Mouse (Mus musculus): ENCODE results near the gene Clpx.

DNA sequence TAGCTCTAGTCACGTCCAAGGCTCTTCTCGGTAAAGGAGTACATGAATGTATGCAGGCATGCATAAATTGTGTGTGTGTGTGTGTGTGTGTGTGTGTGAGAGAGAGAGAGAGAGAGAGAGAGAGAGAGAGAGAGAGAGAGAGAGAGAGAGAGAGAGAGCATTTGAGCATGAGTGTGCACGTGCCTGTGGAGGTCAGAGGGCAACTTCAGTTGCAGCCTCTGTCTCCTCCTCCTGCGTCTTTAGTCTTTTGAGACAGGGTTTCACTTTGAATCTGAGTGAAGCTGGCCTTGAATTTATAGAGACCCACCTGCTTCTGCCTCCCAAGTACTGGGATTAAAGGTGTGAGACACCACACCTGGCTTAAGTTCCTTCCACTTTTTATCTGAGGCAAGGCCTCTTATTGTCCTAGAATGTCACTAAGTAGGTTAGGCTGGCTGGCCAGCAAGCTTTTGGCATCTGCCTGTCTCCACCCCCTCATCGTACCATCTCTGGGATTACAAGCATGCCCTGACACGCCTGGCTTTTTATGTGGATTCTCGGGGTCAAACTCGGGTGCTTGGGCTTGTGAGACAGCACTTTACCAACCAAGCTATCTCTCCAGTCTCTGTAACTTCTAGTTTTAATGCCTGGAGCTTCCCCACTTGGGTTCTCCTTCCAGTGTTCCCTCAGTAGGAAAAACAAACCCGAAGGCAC, 36.7 kb upstream of the Clpx start:
- no peak for TF ChIP-seq POLR2A (IDR thresholded peaks at IDR 0.05; ENCODE audit: low read depth, low read length)
- TF ChIP-seq CTCF (IDR thresholded peaks at IDR 0.05; ENCODE audit: extremely low read depth, insufficient read depth, insufficient read length, insufficient replicate concordance) = no peak

Data from spleen, adult 2 months (tissue).